Mouse (Mus musculus) bone marrow macrophage, adult 2 months (primary cell): ENCODE measurements around the gene Slc16a7.

Source experiments
- CTCF ChIP-seq: IDR thresholded peaks from 2 replicates; pipeline ENCODE4 v1.5.1; 2012; ENCODE audit warnings: low read depth, mild to moderate bottlenecking, low read length, moderate library complexity
- POLR2A ChIP-seq: IDR thresholded peaks from 2 replicates; pipeline ENCODE4 v1.6.1; 2012; ENCODE audit warnings: mild to moderate bottlenecking, low read depth, low read length, borderline replicate concordance

- no peak for TF ChIP-seq CTCF
- TF ChIP-seq POLR2A, result no peak
These were observed 43.7 kb downstream of the Slc16a7 start for GRCm38 (mm10) chr10:125345583-125345982.
